Mouse (Mus musculus) brain, embryonic 14.5 days (tissue): Measurements from ENCODE around the gene Tmppe. TPM values are rescaled to one million over a fixed set of nuclear protein-coding genes. Genes with fewer than 3 reads are reported as not detected.
"Not testable (repeated sequence)": the region's sequence is repeated elsewhere in the genome, so short reads cannot be mapped to it uniquely, and the experiment has no call there.

Source experiments
- DNase-seq: peaks from one replicate; pipeline ENCODE4 v3.0.0-alpha.2; 2011; ENCODE audit warnings: low read depth
- CTCF ChIP-seq: fragments of 200-500 bp; IDR thresholded peaks from 2 replicates; pipeline ENCODE4 v1.5.1; 2012; ENCODE audit warnings: inconsistent platforms, mild to moderate bottlenecking, moderate library complexity, borderline replicate concordance; ENCODE audit not compliant: insufficient read depth, insufficient read length; ENCODE audit errors: extremely low read depth
- POLR2A ChIP-seq: fragments of 200-500 bp; IDR thresholded peaks from 2 replicates; pipeline ENCODE4 v1.6.1; 2012; ENCODE audit warnings: mild to moderate bottlenecking, inconsistent platforms, borderline replicate concordance; ENCODE audit not compliant: poor library complexity, insufficient read depth, insufficient read length, severe bottlenecking; ENCODE audit errors: extremely low read depth
- polyA plus RNA-seq: library from polyadenylated mRNA; depleted of rRNA; stranded (reverse); fragments of >200 nt; gene quantifications from 2 replicates; pipeline ENCODE4 v1.2.3, GENCODE M21; 2012

Gene Tmppe
- polyA plus RNA-seq, 1 experiment, result 4.9 TPM

DNA sequence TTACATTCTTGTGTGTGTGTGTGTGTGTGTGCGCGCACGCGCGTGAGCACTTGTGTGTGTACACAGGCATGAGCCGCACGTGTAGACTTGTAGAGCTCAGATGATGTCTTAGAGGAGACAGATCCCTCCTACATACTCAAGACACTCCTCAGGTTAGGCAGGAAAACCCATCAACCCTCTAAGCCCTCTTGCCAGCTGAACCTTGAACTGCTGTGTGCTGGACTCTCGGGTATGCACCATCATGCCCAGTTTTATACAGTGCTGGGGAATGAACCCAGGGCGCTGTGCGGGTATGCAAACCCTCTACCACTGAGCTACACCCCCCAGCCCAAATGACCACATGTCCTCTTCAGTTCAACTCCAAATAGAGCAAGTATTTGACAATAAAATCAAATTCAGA, 15.7 kb upstream of the Tmppe start:
- no peak for DNase-seq
- TF ChIP-seq POLR2A, result no peak
- TF ChIP-seq CTCF, result no peak

DNA sequence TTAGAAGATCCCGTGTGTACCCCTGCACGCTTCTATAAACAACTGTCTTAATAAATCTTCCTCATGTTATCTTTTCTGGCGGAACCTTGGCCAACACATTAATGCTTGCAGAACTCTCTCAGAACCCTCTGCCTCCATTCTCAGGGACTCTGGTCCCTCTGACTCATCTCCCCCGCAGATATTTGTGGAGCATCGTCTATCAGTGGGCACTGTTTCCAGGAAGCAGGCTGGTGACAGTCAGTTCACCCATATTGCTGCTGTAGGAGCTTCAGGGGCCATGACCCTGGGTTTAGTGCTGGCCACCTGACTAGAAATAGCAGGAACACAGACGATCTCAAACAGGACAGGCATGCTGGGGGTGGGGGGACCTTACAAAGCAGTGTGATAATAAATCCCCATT, 13.8 kb upstream of the Tmppe start:
- DNase-seq, result no peak
- TF ChIP-seq CTCF (no peak), POLR2A (no peak)

- TF ChIP-seq POLR2A (no peak), CTCF (no peak)
- DNase-seq, result no peak
Measured at GRCm38 (mm10) chr9:114388288-114388687, 12.6 kb upstream of the Tmppe start.

DNA sequence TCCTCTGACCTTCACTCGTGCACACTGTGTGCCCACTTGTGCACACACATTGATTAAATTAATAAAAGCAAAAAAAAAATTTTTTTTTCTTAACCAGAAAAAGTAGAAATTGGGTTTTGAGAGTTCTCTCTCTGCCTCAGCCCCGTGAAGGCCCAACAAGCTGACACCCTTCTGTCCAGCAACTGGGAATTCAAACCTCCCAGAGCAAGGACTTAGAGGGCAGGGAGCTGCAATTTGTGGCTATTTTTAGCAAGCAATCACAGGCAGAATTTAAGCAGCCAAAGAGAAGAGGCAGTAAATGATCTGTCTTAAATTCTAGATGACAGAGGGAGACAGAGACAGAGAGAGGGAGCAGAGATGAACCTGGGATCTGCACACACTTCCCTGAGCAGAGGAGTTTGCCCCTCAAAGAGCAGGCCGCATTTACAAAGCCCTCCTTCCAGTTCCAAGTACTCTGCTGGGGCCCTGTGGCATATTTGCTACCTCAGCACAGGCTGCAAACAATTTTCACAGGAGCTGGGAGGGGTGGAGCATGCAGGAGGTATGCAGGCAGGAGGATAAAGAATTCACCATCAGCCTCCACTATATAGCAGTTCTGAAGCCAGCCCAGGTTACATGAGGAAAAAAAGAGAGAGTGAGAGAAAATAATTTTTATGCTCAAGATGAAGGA, 12.1 kb upstream of the Tmppe start:
- no peak for DNase-seq
- TF ChIP-seq CTCF (no peak), POLR2A (no peak)

DNA sequence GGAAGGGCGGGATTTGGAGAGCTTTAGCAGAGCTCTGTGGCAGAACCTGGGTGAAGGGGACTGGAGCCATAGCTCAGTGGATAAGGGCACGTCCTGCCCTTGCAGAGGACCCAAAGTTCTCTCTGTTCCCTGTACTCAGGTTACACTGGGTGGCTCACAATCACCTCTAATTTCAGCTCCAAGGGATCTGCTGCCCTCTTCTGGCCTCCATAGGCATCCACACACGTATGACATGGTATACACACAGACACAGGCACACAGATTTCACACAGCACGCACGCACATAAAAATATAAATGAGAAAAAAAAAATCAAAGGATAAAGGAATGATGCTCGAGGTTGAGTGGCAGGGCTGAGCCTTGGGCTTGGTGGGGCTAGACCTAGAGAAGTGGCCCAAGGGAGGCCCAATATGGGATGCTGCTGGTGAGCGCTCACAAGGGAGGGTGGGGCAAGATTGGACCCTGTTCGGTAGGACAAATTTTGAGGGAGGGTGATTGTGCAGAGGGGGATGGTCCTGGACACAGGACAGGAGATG, 11.5 kb upstream of the Tmppe start:
- TF ChIP-seq POLR2A (no peak), CTCF (peak; percentile 32; the same call in 1 of the 2 replicates)
- no peak for DNase-seq

- no peak for TF ChIP-seq CTCF
- peak; percentile 28; the same call in 1 of the 2 replicates for TF ChIP-seq POLR2A
Measured at GRCm38 (mm10) chr9:114389905-114390748, 10.8 kb upstream of the Tmppe start, which contains the start of gene Crtap. Crtap (minus strand) TSS chr9:114390675.

DNA sequence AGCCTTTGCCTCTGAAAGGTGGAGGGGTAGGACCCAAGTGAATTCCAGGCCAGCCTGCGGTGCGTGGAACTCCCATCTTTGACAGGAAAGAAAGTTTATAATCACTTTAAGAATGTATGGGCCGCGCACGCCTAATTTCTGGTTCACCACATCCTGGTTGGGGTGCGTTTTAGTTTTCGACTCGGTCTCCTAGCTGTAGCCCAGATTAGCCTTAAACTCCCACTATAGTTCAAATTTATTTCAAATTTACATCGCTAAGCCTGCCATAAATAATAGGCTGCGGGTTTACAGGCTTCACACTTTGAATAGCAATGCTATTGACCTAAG, 10.2 kb upstream of the Tmppe start:
- no peak for DNase-seq
- TF ChIP-seq POLR2A, result no peak

More at GRCm38 (mm10) chr9:114389905-114390748, 10.8 kb upstream of the Tmppe start, which contains the start of gene Crtap:
- DNase-seq, result peak; percentile 75

DNA sequence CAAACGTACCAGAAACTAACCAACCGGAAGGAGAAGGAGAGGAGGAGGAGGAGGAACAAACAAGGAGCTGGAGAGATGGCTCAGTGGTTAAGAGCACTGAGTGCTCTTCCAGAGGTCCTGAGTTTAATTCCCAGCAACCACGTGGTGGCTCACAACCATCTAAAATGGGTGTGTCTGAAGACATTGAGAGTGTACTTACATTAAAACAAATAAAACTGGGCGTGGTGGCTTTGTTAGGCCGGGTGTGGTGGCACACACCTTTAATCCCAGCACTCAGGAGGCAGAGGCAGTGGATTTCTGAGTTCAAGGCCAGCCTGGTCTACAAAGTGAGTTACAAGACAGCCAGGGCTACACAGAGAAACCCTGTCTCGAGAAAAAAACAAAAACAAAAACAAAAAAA, 6.8 kb upstream of the Tmppe start:
- DNase-seq, result not testable (repeated sequence)

GRCm38 (mm10) chr9:114394677-114395076, 6.2 kb upstream of the Tmppe start:
- DNase-seq, result no peak
- TF ChIP-seq CTCF, result no peak
- TF ChIP-seq POLR2A, result no peak

DNA sequence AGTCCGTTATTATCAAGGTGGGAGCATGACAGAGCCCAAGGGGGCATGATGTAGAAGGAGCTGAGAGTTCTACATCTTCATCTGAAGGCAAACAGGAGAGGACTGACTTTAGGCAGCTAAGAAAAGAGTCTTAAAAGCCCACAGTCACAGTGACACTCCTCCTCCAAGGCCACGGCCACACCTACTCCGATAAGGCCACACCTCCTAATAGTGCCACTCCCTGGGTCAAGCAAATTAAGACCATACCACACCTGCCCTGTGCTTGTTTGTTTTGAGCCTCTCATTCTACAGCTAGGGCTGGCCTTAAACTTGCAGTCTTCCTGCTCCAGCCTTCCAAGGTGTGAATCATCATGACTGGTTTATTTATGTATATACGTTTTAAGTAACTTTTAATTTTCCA, 5.6 kb upstream of the Tmppe start:
- TF ChIP-seq POLR2A, result no peak
- no peak for TF ChIP-seq CTCF
- no peak for DNase-seq

- DNase-seq, result no peak
- TF ChIP-seq POLR2A, result no peak
- TF ChIP-seq CTCF, result no peak
Measured at GRCm38 (mm10) chr9:114399680-114400079, 1.2 kb upstream of the Tmppe start.

DNA sequence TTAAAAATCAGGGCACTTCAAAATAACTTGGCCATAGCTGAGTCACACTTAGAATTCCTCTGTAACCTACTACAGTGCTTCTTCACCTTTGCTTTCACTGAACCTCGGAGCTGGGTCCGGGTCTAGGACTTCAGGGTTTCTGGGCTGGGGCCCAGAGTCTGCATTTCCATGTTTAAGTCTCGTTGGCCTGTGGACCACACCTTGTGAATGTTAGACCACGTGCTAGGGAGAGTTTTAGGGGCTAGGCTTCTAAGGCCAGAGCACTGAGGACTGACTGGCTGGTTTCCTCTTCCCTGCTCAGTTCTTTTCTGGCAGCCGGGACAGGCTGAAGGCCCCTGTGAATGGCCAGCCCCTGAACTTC, 337 bp upstream of the Tmppe start:
- no peak for TF ChIP-seq CTCF
- TF ChIP-seq POLR2A, result no peak
- no peak for DNase-seq

GRCm38 (mm10) chr9:114401685-114402080, 778 bp downstream of the Tmppe start:
- TF ChIP-seq POLR2A (no peak), CTCF (peak; percentile 46; the same call in 1 of the 2 replicates)
- peak; percentile 64 for DNase-seq
